Mouse (Mus musculus) lung, postnatal 0 days (tissue): ENCODE results near the gene Rplp1.

Experiments
- CTCF ChIP-seq: IDR thresholded peaks from 2 replicates; pipeline ENCODE4 v1.5.1; 2016; ENCODE audit warnings: antibody characterized with exemption, mild to moderate bottlenecking
- EP300 ChIP-seq: IDR thresholded peaks from 2 replicates; pipeline ENCODE4 v1.6.1; 2016; ENCODE audit warnings: antibody characterized with exemption, mild to moderate bottlenecking, control low read depth

- TF ChIP-seq CTCF (no peak), EP300 (no peak)
Observed at GRCm38 (mm10) chr9:61885964-61886363, 28.4 kb downstream of the Rplp1 start.
